In genomic region chr2:152226248-152227050, GRCm38 (mm10) we compare ENCODE assay signal across 8 mouse cellular contexts. TPM values are rescaled to one million over a fixed set of nuclear protein-coding genes. Genes with fewer than 3 reads are reported as not detected.
DNase-seq lines count a peak whose midpoint lies in the region; ATAC-seq and TF ChIP-seq lines count a peak whose summit lies in the region.

Csnk2a1 (plus strand) TSS chr2:152226839.

- no peaks in the 10 kb centered on the region for H3K27me3 ChIP-seq in hindbrain, embryonic 10.5 days (ENCODE audit: insufficient read depth, poor library complexity, severe bottlenecking)
- H3K27me3 ChIP-seq in lung, postnatal 0 days (replicated peaks; ENCODE audit: insufficient read depth, low read length), result no peaks in the 10 kb centered on the region

- DNase-seq in MEL-GATA-1-ER (ENCODE audit: extremely low read depth, low read depth), result peak; percentile 89
- DNase-seq in cerebellum, adult 8-10 months, result peak; percentile 89
- peak; percentile 92 for DNase-seq in hindbrain, embryonic 10.5 days (ENCODE audit: low spot score)
- peak; percentile 95 for DNase-seq in layer of hippocampus, adult 9-11 months
- DNase-seq in lung, postnatal 0 days (ENCODE audit: low spot score), result peak; percentile 95
- peak; percentile 81 for DNase-seq in ovary, postnatal 14 days (ENCODE audit: low spot score)
- peak; percentile 93 for DNase-seq in thymus, postnatal 14 days

- H3K36me3 ChIP-seq in hindbrain, embryonic 10.5 days, result peaks cover 22% of the 10 kb centered on the region
- no peaks in the 10 kb centered on the region for H3K36me3 ChIP-seq in lung, postnatal 0 days (ENCODE audit: insufficient read depth, low read length)

- peak; percentile 15; the same call in 1 of the 2 replicates for TF ChIP-seq CTCF in lung, postnatal 0 days (IDR thresholded peaks at IDR 0.05)

- H3K27ac ChIP-seq in hindbrain, embryonic 10.5 days, result peak within 1 kb of the TSS; percentile 99
- peak within 1 kb of the TSS; percentile 97 for H3K27ac ChIP-seq in lung, postnatal 0 days (ENCODE audit: low read length)

- TF ChIP-seq EP300 in lung, postnatal 0 days (IDR thresholded peaks at IDR 0.05), result no peak

- peak within 1 kb of the TSS; percentile 96 for H3K4me3 ChIP-seq in hindbrain, embryonic 10.5 days
- peak within 1 kb of the TSS; percentile 86 for H3K4me3 ChIP-seq in lung, postnatal 0 days (ENCODE audit: low read depth, low read length)

- no peaks in the 10 kb centered on the region for H3K9me3 ChIP-seq in hindbrain, embryonic 10.5 days
- H3K9me3 ChIP-seq in lung, postnatal 0 days (ENCODE audit: low read length), result no peaks in the 10 kb centered on the region

- peak; percentile 88 for ATAC-seq in frontal cortex, adult (ENCODE audit: low TSS enrichment)
- peak; percentile 97 for ATAC-seq in lung, postnatal 0 days

- H3K4me2 ChIP-seq in lung, postnatal 0 days (replicated peaks; ENCODE audit: low read depth, low read length), result peak within 1 kb of the TSS; percentile 87

- H3K9ac ChIP-seq in lung, postnatal 0 days (replicated peaks; ENCODE audit: low read depth), result peak within 1 kb of the TSS; percentile 92

- H3K4me1 ChIP-seq in hindbrain, embryonic 10.5 days (replicated peaks), result peaks cover 26% of the 10 kb centered on the region
- peaks cover 4% of the 10 kb centered on the region; the same call in 1 of the 2 replicates for H3K4me1 ChIP-seq in lung, postnatal 0 days (ENCODE audit: insufficient read depth, low read depth, low read length)

- WGBS in hindbrain, embryonic 10.5 days, result under 1% methylated on average over 58 of the region's 58 CpGs
- under 1% methylated on average over 38 of the region's 58 CpGs for WGBS in lung, postnatal 0 days

RNA-seq across cellular contexts. Expression of gene Csnk2a1, which starts in this region (rescaled TPM):
- 83.7 and 91.3 TPM in 2 replicates for polyA plus RNA-seq in hindbrain, embryonic 10.5 days (2016; fragmentation: Nextera tagmentation; extraction: Ambion mirVana)
- polyA plus RNA-seq in lung, postnatal 0 days (2015; fragmentation: Nextera tagmentation; extraction: Ambion mirVana), result 62.4 and 70.4 TPM in 2 replicates

Comparison
In these comparisons a context has a peak if more than half of its experiments do, and no peak if none do; other contexts are left out.
1. Peak in every context shown above with its lines: DNase-seq, ATAC-seq, H3K4me3 ChIP-seq and H3K27ac ChIP-seq.